Mouse (Mus musculus) MEL (cell line): ENCODE results near the gene Nr4a1. TPM values are rescaled to one million over a fixed set of nuclear protein-coding genes. Genes with fewer than 3 reads are reported as not detected.

ENCODE experiments used
- DNase-seq: peaks from one replicate; pipeline ENCODE4 v3.0.0; 2011; ENCODE audit warnings: low read depth, low spot score
- H3K27ac ChIP-seq: 2 replicates; pipeline ENCODE4 v1.5.1; 2012; ENCODE audit warnings: low read depth, mild to moderate bottlenecking, control low read depth, low read length, moderate library complexity; ENCODE audit not compliant: control insufficient read depth
- H3K27me3 ChIP-seq, 2 experiments: fragments of 150-350 bp in 1 of 2; sonication (generic) in 1 of 2; 2 replicates each; pipeline ENCODE4 v1.6.1; 2012; ENCODE audit warnings: low read length in 2 of 2, mild to moderate bottlenecking in 2 of 2, improper control_type of control experiment in 1 of 2, moderate library complexity in 1 of 2; ENCODE audit not compliant: insufficient read depth in 2 of 2, control insufficient read depth in 1 of 2
- H3K36me3 ChIP-seq, 2 experiments: 2 replicates each; pipeline ENCODE4 v1.6.1; 2012 to 2014; ENCODE audit warnings: low read length in 2 of 2, improper control_type of control experiment in 1 of 2, inconsistent platforms in 1 of 2, mild to moderate bottlenecking in 1 of 2; ENCODE audit not compliant: insufficient read depth in 2 of 2, control insufficient read depth in 1 of 2
- H3K4me1 ChIP-seq, 2 experiments: fragments of 150-350 bp in 1 of 2; sonication (generic) in 1 of 2; 2 replicates each; pipeline ENCODE4 v1.6.1; 2012; ENCODE audit warnings: low read length in 2 of 2, improper control_type of control experiment in 1 of 2, mild to moderate bottlenecking in 1 of 2; ENCODE audit not compliant: insufficient read depth in 2 of 2, control insufficient read depth in 1 of 2
- H3K4me3 ChIP-seq, 2 experiments: fragments of 150-350 bp in 1 of 2; sonication (generic) in 1 of 2; 2 replicates each; pipeline ENCODE4 v1.5.1; 2012; ENCODE audit warnings: low read depth in 2 of 2, low read length in 2 of 2, mild to moderate bottlenecking in 2 of 2, moderate library complexity in 2 of 2, control low read depth in 1 of 2, improper control_type of control experiment in 1 of 2; ENCODE audit not compliant: control insufficient read depth in 1 of 2, insufficient read depth in 1 of 2
- H3K79me2 ChIP-seq: 2 replicates; pipeline ENCODE4 v1.6.1; 2012; ENCODE audit warnings: mild to moderate bottlenecking, low read length, moderate library complexity; ENCODE audit not compliant: control insufficient read depth, poor library complexity, insufficient read depth
- H3K9ac ChIP-seq: 2 replicates; pipeline ENCODE4 v1.6.1; 2012; ENCODE audit warnings: low read depth, mild to moderate bottlenecking, control low read depth, low read length, moderate library complexity; ENCODE audit not compliant: control insufficient read depth, poor library complexity, severe bottlenecking
- H3K9me3 ChIP-seq: fragments of 150-350 bp; sonication (generic); replicated peaks from 2 replicates; pipeline ENCODE4 v1.6.1; 2012; ENCODE audit warnings: mild to moderate bottlenecking, low read length, improper control_type of control experiment, moderate library complexity; ENCODE audit not compliant: insufficient read depth
- CHD2 ChIP-seq: IDR thresholded peaks from 2 replicates; pipeline ENCODE4 v1.6.1; 2011; ENCODE audit warnings: low read length, improper control_type of control experiment
- CTCF ChIP-seq, 3 experiments: IDR thresholded peaks in 2 of 3; conservative IDR thresholded peaks in 1 of 3; 2 replicates each; pipeline ENCODE4 v1.5.1; 2011 to 2012; ENCODE audit warnings: low read length in 3 of 3, low read depth in 2 of 3, mild to moderate bottlenecking in 2 of 3, improper control_type of control experiment in 1 of 3, inconsistent platforms in 1 of 3, mixed read lengths in 1 of 3, moderate library complexity in 1 of 3; ENCODE audit not compliant: control insufficient read depth in 1 of 3, insufficient read depth in 1 of 3, poor library complexity in 1 of 3, severe bottlenecking in 1 of 3
- E2F4 ChIP-seq: IDR thresholded peaks from 2 replicates; pipeline ENCODE4 v1.6.1; 2011; ENCODE audit warnings: low read depth, low read length, improper control_type of control experiment, borderline replicate concordance
- EP300 ChIP-seq, 2 experiments: IDR thresholded peaks; 2 replicates each; pipeline ENCODE4 v1.6.1; 2011; ENCODE audit warnings: improper control_type of control experiment in 2 of 2, low read length in 2 of 2, low read depth in 1 of 2, mild to moderate bottlenecking in 1 of 2
- GATA1 ChIP-seq: IDR thresholded peaks from 2 replicates; pipeline ENCODE4 v1.6.1; 2011; ENCODE audit warnings: low read depth, low read length, improper control_type of control experiment
- MAFK ChIP-seq: IDR thresholded peaks from 2 replicates; pipeline ENCODE4 v1.6.1; 2011; ENCODE audit warnings: low read depth, mild to moderate bottlenecking, low read length, improper control_type of control experiment, borderline replicate concordance
- MYB ChIP-seq: IDR thresholded peaks from 2 replicates; pipeline ENCODE4 v1.6.1; 2011; ENCODE audit warnings: mild to moderate bottlenecking, low read depth, low read length, improper control_type of control experiment
- NELFE ChIP-seq: IDR thresholded peaks from 2 replicates; pipeline ENCODE4 v1.6.1; 2011; ENCODE audit warnings: low read depth, low read length, improper control_type of control experiment
- NRF1 ChIP-seq: IDR thresholded peaks from 2 replicates; pipeline ENCODE4 v1.6.1; 2014; ENCODE audit warnings: low read depth, mild to moderate bottlenecking, inconsistent platforms, low read length, improper control_type of control experiment, moderate library complexity; ENCODE audit not compliant: poor library complexity, insufficient read depth, severe bottlenecking
- RAD21 ChIP-seq: IDR thresholded peaks from 2 replicates; pipeline ENCODE4 v1.6.1; 2011; ENCODE audit warnings: mild to moderate bottlenecking, low read depth, low read length, improper control_type of control experiment
- TBP ChIP-seq: IDR thresholded peaks from 2 replicates; pipeline ENCODE4 v1.8.0; 2011; ENCODE audit warnings: low read depth, low read length, improper control_type of control experiment
- UBTF ChIP-seq: IDR thresholded peaks from 2 replicates; pipeline ENCODE4 v1.6.1; 2012; ENCODE audit warnings: low read depth, mild to moderate bottlenecking, inconsistent platforms, low read length, improper control_type of control experiment, moderate library complexity, borderline replicate concordance; ENCODE audit not compliant: insufficient read depth
- USF2 ChIP-seq, 2 experiments: IDR thresholded peaks; 2 replicates each; pipeline ENCODE4 v1.6.1; 2011 to 2012; ENCODE audit warnings: improper control_type of control experiment in 2 of 2, low read length in 2 of 2, borderline replicate concordance in 1 of 2, inconsistent platforms in 1 of 2, low read depth in 1 of 2, mild to moderate bottlenecking in 1 of 2; ENCODE audit not compliant: insufficient read depth in 1 of 2
- ZC3H11A ChIP-seq: IDR thresholded peaks from 2 replicates; pipeline ENCODE4 v1.6.1; 2012; ENCODE audit warnings: low read depth, mild to moderate bottlenecking, inconsistent platforms, low read length, improper control_type of control experiment
- ZNF384 ChIP-seq: IDR thresholded peaks from 2 replicates; pipeline ENCODE4 v1.6.1; 2012; ENCODE audit warnings: low read depth, mild to moderate bottlenecking, inconsistent platforms, low read length, improper control_type of control experiment
- polyA plus RNA-seq, 2 experiments: library from polyadenylated mRNA; stranded (reverse) in 1 of 2; unstranded in 1 of 2; fragments of >175 nt in 1 of 2; fragments of >200 nt in 1 of 2; gene quantifications; 2 replicates each; pipeline versions ENCODE4 v1.2.1 to v1.2.4; 2012; ENCODE audit warnings: low replicate concordance in 2 of 2, low read depth in 1 of 2; ENCODE audit not compliant: insufficient read length in 2 of 2, insufficient read depth in 1 of 2, missing spikeins in 1 of 2
- total RNA-seq: library from RNA; depleted of rRNA; stranded (reverse); fragments of 300-350 nt; gene quantifications from 2 replicates; pipeline ENCODE4 v1.2.3, GENCODE M21; 2012

The Nr4a1 gene
- total and polyA plus RNA-seq, 3 experiments: 2.0 to 12.8 TPM; not detected in 1

GRCm38 (mm10) chr15:101309493-101309892 is 55.4 kb downstream of the Nr4a1 start:
- Histone ChIP-seq H3K4me1 (peaks cover 0 to 9% of the 10 kb centered on the region in 2 experiments; a peak in 1 of 4 replicates), H3K36me3 (no peaks in the 10 kb centered on the region; a peak in 2 of 4 replicates), H3K27ac (no peak overlapping the region), H3K9me3 (no peaks in the 10 kb centered on the region), H3K79me2 (no peaks in the 10 kb centered on the region), H3K27me3 (no peaks in the 10 kb centered on the region), H3K4me3 (no peak overlapping the region), H3K9ac (no peak overlapping the region)
- TF ChIP-seq MYB: no peak
- no peak for TF ChIP-seq UBTF
- no peak for TF ChIP-seq CHD2
- no peak for TF ChIP-seq NELFE
- no peak for TF ChIP-seq CTCF (IDR thresholded peaks at IDR 0.05 in 2 of 3, conservative IDR thresholded peaks at IDR 0.05 in 1 of 3; ENCODE audit: control insufficient read depth in 1 of 3, insufficient read depth in 1 of 3, low read depth in 2 of 3, low read length in 3 of 3, poor library complexity in 1 of 3, severe bottlenecking in 1 of 3)
- TF ChIP-seq E2F4: no peak
- DNase-seq: no peak

GRCm38 (mm10) chr15:101311087-101311770 is 57.2 kb downstream of the Nr4a1 start:
- no peak for DNase-seq
- Histone ChIP-seq H3K36me3 (no peaks in the 10 kb centered on the region; a peak in 2 of 4 replicates), H3K27ac (no peak overlapping the region), H3K79me2 (no peaks in the 10 kb centered on the region), H3K9ac (no peak overlapping the region), H3K9me3 (no peaks in the 10 kb centered on the region), H3K27me3 (no peaks in the 10 kb centered on the region), H3K4me1 (peaks cover 0 to 9% of the 10 kb centered on the region in 2 experiments; a peak in 1 of 4 replicates), H3K4me3 (no peak overlapping the region)
- no peak for TF ChIP-seq USF2 (IDR thresholded peaks at IDR 0.05; ENCODE audit: borderline replicate concordance in 1 of 2, insufficient read depth in 1 of 2, low read depth in 1 of 2, low read length in 2 of 2)
- TF ChIP-seq CHD2: no peak
- TF ChIP-seq EP300 (IDR thresholded peaks at IDR 0.05; ENCODE audit: low read depth in 1 of 2, low read length in 2 of 2): no peak
- no peak for TF ChIP-seq RAD21
- TF ChIP-seq ZNF384: no peak

- Histone ChIP-seq H3K9ac (no peak overlapping the region), H3K27ac (no peak overlapping the region), H3K79me2 (no peaks in the 10 kb centered on the region), H3K36me3 (peaks cover 0 to 3% of the 10 kb centered on the region in 2 experiments; a peak in 2 of 4 replicates), H3K9me3 (no peaks in the 10 kb centered on the region)
- TF ChIP-seq TBP: no peak
- TF ChIP-seq RAD21: no peak
- 0 out of 4 replicates have a peak, but pooled peaks of 1 of the 2 experiments have one; percentile 14 for TF ChIP-seq EP300 (IDR thresholded peaks at IDR 0.05; ENCODE audit: low read depth in 1 of 2, low read length in 2 of 2)
- no peak for TF ChIP-seq MAFK
- 0 out of 2 replicates have a peak, but pooled peaks have one; percentile 2 for TF ChIP-seq GATA1
- no peak for TF ChIP-seq ZC3H11A
- no peak for TF ChIP-seq NRF1
- TF ChIP-seq, all 39 proteins: peak for 2
- Histone ChIP-seq H3K27me3 (no peaks in the 10 kb centered on the region), H3K4me3 (no peak overlapping the region), H3K4me1 (peaks cover 4 to 17% of the 10 kb centered on the region in 2 experiments; a peak in 3 of 4 replicates)
- DNase-seq: no peak
These were observed 57.9 kb downstream of the Nr4a1 start for GRCm38 (mm10) chr15:101312006-101312405.
